Mouse (Mus musculus) kidney, adult 11 months (tissue): ENCODE results near the gene Pla2g15.
A peak's percentile ranks its signal among the peaks of the same experiment; 100 is the strongest.

ENCODE experiments used
- DNase-seq: peaks from one replicate; pipeline ENCODE4 v3.0.0; 2022

Gene Pla2g15

DNA sequence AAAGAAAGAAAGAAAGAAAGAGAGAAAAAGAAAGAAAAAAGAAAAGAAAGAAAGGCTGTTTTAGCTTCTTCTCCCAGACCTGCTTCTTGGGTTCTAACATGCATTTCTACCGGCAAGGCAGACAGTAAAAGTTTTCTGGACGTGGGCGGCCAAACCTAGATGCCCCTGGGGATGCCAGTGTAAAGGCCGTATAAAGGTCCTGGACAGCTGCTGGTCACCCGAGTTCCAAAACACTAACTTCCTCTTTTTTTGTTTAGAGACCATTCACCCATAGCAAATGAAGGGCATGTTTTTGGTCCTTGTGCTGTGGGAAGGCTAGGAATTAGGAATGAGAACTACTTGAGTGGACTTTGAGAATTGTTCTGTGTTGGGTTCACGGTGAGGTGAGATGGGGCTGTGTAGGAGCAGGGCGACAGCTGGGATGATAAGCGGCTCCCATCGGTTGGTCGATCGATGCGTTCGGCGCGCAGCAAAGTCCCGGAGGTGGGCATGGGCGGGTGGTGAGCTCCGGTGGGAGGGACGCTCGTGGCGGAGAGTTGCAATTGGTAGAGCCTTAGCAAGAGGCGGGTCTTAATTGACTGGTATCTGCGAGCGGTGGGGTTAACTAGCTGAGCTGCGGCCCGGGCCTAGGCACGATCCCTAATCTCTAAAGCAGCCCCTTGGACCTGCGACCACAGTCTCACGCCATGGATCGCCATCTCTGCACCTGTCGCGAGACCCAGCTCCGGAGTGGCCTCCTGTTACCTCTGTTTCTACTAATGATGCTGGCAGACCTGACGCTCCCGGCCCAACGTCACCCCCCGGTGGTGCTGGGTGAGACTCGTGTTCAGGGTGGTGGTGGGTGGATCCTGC, at the start of gene Pla2g15:
Pla2g15 (plus strand) TSS at position 599 of the 852 bp plus-strand sequence.
- DNase-seq: peak; percentile 92

DNA sequence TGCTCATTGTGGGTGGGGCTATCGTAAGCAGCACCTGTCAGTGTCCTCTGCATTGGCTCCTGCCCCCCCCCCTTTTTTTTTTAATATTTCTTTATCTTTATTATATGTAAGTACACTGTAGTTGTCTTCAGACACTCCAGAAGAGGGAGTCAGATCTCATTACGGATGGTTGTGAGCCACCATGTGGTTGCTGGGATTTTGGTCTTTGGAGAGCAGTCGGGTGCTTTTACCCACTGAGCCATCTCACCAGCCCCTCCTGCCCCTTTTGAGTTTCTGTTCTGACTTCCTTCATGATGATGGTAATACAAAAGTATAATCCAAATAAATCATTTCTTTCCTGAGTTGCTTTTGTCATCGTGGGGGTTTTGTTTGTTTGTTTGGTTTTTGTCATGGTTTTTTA, 47.9 kb upstream of the Pla2g15 start:
- DNase-seq: no peak

DNA sequence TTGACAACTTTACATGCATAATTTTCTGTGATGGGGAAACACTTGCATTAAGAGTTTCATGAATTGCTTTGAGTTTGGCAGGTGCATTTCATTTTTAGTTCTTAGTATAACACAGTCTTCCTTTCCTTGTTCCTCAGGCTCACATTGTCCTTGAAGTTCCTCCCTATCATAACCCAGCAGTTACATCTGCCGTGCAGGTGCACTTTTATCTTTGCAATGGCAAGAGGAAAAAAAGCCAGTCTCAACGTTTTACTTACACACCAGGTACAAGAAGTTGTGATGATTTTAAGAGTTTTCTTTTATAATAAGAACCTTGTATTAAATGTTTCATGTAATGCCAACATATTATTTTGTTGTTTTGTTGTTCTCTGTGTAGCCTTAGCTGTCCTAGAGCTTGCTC, 46.3 kb upstream of the Pla2g15 start:
- no peak for DNase-seq

- DNase-seq: no peak
Measured at GRCm38 (mm10) chr8:106106193-106106592, 44.0 kb upstream of the Pla2g15 start.

DNA sequence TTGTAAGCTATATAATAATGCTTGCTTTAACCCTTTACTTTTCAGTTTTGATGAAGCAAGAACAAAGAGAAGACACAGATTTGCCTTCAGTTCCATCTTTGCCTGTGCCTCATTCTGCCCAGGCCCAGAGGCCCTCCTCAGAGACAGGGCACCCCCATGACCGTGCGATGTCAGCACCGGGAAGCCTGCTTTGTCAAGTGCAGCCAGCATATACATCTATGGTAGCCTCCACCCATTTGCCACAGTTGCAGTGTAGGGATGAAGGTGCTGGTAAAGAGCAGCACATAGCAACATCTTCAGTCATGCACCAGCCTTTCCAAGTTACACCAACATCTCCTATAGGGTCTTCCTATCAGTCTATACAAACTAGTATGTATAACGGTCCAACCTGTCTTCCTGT, 42.1 kb upstream of the Pla2g15 start:
- DNase-seq: no peak

DNA sequence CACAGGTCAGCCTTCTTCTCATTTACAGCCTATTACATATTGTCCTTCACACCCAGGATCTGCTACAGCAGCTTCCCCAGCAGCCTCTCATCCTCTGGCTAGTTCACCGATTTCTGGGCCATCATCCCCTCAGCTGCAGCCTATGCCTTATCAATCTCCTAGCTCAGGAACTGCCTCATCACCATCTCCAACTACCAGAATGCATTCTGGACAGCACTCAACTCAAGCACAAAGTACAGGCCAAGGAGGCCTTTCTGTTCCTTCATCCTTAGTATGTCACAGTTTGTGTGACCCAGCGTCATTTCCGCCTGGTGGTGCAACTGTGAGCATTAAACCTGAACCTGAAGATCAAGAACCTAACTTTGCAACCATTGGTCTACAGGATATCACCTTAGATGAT, 41.5 kb upstream of the Pla2g15 start:
- DNase-seq: peak; percentile 14

DNA sequence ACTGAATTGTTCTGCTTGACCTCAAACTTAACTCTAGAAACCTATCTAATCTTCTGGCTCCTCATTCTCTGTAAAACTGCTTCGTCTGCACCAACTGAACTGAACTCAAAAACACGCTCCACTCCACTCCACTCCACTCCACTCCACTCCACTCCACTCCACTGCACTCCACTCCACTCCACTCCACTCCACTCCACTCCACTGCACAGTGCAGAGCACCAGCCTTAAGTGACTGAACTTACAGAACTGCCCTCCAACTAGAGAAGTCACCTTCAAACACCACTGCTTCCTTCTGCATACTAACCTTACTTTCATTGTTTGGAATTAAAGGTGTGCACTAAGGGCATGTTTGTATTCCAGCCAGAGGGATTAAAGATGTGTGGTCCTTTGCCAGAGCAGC, 38.2 kb upstream of the Pla2g15 start:
- DNase-seq: peak; percentile 14

DNA sequence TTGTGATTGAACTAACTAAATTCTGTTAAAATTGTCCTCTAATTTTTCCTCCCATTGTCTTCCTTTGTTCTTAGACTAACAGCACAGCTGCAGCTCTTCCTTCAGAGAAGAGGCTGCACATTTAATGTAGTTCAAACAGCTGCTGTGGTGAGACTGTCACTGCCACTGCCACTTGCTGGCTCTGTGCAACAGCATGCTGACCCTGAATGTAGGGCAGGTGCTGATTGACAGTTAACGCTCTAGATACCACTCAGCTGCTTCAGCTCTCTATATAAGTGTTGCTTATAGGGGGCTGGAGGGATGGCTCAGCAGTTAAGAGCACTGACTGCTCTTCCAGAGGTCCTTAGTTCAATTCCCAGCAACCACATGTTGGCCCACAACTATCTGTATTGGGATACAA, 37.7 kb upstream of the Pla2g15 start:
- no peak for DNase-seq

DNA sequence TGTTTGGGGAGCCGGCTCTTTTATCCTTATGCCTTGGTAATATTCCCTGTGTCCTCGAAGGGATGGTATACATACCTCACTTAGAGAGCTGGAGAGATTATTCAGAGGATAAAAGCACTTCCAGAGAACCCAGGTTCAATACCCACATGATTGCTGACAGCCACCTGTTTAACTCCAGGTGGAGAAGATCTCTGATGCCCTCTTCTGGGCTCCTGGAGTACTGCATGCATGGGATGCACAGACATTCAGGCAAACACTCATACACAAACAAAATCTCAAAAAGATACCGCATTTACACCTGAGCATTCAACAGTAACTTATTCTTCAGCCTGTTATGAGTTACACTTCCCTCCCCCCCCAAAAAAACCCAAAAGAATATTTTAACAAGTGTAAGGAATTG, 34.3 kb upstream of the Pla2g15 start:
- no peak for DNase-seq

- no peak for DNase-seq
Measured at GRCm38 (mm10) chr8:106123443-106123842, 26.8 kb upstream of the Pla2g15 start.

- no peak for DNase-seq
Measured at GRCm38 (mm10) chr8:106126055-106126454, 24.1 kb upstream of the Pla2g15 start.

DNA sequence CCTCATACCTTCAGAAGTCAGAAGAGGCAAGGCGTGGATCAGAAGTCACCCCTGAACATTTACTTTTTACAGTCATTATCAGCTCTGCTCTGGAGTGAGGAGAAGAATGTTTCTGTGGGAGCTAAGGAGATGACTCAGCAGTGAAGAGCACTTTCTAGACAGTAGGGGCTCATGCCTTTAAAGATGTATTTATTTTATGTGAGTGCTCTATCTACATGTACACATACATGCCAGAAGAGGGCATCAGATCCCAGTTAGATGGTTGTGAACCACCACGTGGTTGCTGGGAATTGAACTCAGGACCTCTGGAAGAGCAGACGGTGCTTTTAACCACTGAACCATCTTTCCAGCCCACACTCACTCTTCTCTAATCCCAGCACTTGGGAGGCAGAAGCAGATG, 23.1 kb upstream of the Pla2g15 start:
- DNase-seq: no peak

GRCm38 (mm10) chr8:106127882-106128410, 22.3 kb upstream of the Pla2g15 start:
- DNase-seq: no peak

DNA sequence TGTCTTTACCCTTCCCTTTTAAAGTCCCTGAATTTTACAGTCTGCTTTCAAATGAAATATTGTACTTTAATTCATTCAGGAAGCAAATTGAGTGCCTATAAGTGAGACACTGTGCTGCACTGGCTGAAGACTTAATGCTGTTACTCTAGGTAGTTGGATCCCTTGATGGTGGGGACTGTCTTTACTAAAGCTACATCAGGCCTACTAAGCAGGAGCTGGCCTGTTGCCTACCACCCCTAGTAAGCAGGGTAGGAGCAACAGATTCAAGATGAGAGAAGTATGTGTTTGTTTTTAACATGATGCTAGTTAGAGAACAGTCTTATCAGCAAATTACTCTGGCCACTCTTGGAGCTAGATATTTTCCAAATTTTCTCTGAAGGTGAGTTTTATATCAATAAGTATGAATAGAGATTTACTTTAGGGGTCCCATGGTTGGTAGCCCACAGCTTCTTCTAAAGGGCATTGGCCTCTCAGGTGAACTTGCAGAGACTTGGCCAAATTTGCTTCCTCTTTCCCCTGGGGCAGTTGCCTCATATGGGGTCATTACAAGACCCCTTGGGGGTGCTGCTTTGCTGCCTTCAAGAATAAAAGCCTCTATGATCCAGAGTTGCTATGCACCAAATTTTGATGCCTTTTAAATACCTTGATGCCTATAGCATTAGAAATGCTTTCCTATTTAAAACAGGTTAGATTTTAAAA, 20.8 kb upstream of the Pla2g15 start:
- DNase-seq: no peak

- no peak for DNase-seq
Measured at GRCm38 (mm10) chr8:106129997-106130396, 20.2 kb upstream of the Pla2g15 start.

GRCm38 (mm10) chr8:106130505-106130904, 19.7 kb upstream of the Pla2g15 start:
- DNase-seq: no peak

DNA sequence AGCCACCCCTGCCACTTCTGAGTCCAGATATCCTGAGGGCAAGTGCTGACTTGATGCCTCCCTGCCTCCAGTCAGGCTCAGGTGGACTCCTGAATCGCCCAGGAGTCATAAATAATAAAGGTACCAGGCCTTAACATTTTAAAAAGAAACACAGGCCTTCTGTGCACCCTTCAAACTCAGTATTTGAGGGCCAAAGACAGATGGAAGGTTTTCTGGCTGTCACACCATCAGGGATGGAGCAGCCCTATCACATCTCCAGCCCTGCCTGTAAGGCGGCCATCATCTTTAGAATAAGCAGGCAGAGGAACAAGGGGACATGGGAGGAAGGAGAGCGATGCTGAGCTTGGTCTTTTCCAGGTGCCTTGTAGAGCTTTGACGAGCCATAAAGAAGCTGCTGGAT, 19.2 kb upstream of the Pla2g15 start:
- DNase-seq: no peak

DNA sequence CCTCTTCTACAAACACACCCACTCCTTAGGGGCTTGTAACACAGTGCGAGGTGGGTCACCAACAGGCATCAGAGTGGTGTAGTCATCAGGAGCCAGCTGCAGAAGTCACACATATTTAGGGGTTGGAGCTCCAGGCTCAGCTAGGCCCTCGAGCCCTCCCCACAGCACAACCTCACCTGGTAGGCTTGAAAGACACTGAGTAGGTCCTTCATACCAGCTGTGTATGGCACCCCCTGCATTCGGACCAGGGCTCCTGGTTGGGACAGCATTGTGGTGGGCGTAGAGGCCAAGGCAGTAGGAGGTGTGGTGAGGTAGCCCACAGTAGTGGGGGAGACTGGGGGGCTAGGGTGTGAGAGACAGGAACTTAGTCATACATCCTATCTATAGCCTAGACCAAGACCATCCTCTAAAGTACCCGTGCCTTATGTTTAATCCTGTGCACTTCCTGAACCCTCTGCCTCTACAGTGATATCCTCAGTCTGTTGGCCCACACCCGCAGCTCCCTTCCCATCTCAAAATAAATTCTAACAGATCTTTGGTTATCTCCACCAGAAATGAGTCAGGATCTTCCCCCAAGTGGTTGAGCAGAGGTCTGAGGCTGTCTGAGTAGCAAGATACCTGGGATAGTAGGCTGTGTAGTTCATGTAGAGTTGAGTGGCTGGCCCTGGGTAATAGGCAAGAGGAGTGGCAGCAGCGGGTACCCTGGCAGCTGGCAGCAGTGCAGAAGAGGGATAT, 18.5 kb upstream of the Pla2g15 start:
- no peak for DNase-seq

GRCm38 (mm10) chr8:106132356-106132755, 17.8 kb upstream of the Pla2g15 start:
- no peak for DNase-seq

GRCm38 (mm10) chr8:106133526-106133925, 16.7 kb upstream of the Pla2g15 start:
- no peak for DNase-seq

GRCm38 (mm10) chr8:106133946-106134345, 16.3 kb upstream of the Pla2g15 start:
- no peak for DNase-seq

DNA sequence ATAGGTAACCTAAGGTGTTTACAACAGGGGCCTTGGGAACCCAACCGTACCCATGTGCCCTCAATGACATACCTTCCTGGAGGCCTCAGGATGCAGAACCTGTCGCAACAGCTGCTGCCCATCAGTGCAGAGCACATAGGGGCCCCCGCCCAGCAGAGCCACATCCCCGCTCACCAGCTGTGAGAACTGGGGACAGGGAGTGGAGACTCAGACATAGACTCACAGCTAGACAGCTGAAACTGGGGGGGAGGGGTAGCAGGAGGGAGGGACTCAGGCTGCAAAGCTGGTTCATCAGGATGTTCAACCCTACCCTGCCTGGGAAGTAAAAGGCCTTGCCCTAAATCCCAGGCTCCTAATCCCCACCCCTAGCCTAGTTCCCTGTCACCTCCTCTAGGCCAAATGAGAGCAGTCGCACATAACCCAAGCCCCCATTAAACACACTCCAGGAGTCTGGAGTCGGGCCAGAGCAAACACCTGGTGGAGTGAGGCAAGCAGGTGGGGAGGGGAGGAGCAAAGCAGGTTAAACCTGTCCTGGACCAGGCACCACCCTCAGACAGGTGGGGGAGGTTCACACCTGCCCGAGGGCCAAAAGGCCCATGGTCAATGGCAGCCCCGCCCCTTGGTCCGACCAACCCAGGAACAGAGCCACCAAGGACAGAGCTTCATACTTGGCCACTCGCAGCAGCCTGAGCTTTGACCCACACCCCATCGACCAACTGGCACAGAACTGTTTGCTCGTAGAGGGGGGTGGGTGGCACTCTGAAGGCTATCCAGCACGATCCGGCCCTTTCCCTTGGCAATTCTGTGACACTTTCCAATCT, 15.2 kb upstream of the Pla2g15 start:
- DNase-seq: peak; percentile 99
